Comparison of ENCODE assay signal across 8 mouse cellular contexts in genomic region chr11:74637971-74638790, GRCm38 (mm10). TPM values are rescaled to one million over a fixed set of nuclear protein-coding genes. Genes with fewer than 3 reads are reported as not detected.
DNase-seq lines count a peak whose midpoint lies in the region.

No protein-coding gene starts in this region.

- no peaks in the 10 kb centered on the region for H3K36me3 ChIP-seq in hindbrain, embryonic 10.5 days

- H3K9me3 ChIP-seq in hindbrain, embryonic 10.5 days, result no peaks in the 10 kb centered on the region

- peaks cover 23% of the 10 kb centered on the region for H3K4me1 ChIP-seq in hindbrain, embryonic 10.5 days (replicated peaks)

- H3K4me3 ChIP-seq in hindbrain, embryonic 10.5 days, result peak overlapping the region; percentile 71

- WGBS in hindbrain, embryonic 10.5 days, result under 1% methylated on average over 86 of the region's 86 CpGs

- peaks cover 51% of the 10 kb centered on the region for H3K27me3 ChIP-seq in hindbrain, embryonic 10.5 days (ENCODE audit: insufficient read depth, poor library complexity, severe bottlenecking)

- DNase-seq in R1 (ENCODE audit: low read depth, low spot score), result peak; percentile 66
- peak; percentile 85 for DNase-seq in cerebellum, adult 9-10 months
- DNase-seq in frontal cortex, adult 2 months (ENCODE audit: extremely low spot score in 1 of 2, low spot score in 1 of 2), result peak; percentile 43 to 73
- DNase-seq in hindbrain, embryonic 10.5 days (ENCODE audit: low spot score), result peak; percentile 81
- DNase-seq in layer of hippocampus, postnatal 25 days (ENCODE audit: extremely low spot score in 1 of 2, low spot score in 1 of 2), result peak; percentile 46 to 53
- DNase-seq in lung, postnatal 36 days, result peak; percentile 84
- DNase-seq in right cerebral cortex, adult 18-20 months, result peak; percentile 85
- DNase-seq in urinary bladder, postnatal 10 days (ENCODE audit: low spot score), result peak; percentile 36

- H3K27ac ChIP-seq in hindbrain, embryonic 10.5 days, result peak overlapping the region; percentile 86

RNA-seq across cellular contexts. Expression of gene Cluh, which starts 11.1 kb away (rescaled TPM):
- polyA plus RNA-seq in frontal cortex, adult 2 months (2012; rRNA removed), result 52.6 and 54.6 TPM in 2 replicates
- 24.7 and 26.4 TPM in 2 replicates for polyA plus RNA-seq in hindbrain, embryonic 10.5 days (2016; fragmentation: Nextera tagmentation; extraction: Ambion mirVana)
- total RNA-seq in layer of hippocampus, postnatal 25 days (2021), result 10 to 100 TPM; 68.2 to 77.3 TPM

RNA-seq across cellular contexts. Expression of gene Ccdc92b, which starts 18.8 kb away (rescaled TPM):
- 19.5 and 19.9 TPM in 2 replicates for polyA plus RNA-seq in frontal cortex, adult 2 months (2012; rRNA removed)
- polyA plus RNA-seq in hindbrain, embryonic 10.5 days (2016; fragmentation: Nextera tagmentation; extraction: Ambion mirVana), result 0.61 and 1.2 TPM in 2 replicates
- 10 to 100 TPM; 21.9 to 22.6 TPM for total RNA-seq in layer of hippocampus, postnatal 25 days (2021)

RNA-seq across cellular contexts. Expression of gene Rap1gap2, which starts 27.5 kb away (rescaled TPM):
- polyA plus RNA-seq in frontal cortex, adult 2 months (2012; rRNA removed), result 114 and 115 TPM in 2 replicates
- 1.5 and 1.6 TPM in 2 replicates for polyA plus RNA-seq in hindbrain, embryonic 10.5 days (2016; fragmentation: Nextera tagmentation; extraction: Ambion mirVana)
- 100 to 1,000 TPM; 139 to 144 TPM for total RNA-seq in layer of hippocampus, postnatal 25 days (2021)

Comparison
In these comparisons a context has a peak if more than half of its experiments do, and no peak if none do; other contexts are left out.
1. Peak in every context shown above with its lines: DNase-seq, H3K4me3 ChIP-seq and H3K27ac ChIP-seq.
2. RNA of gene Rap1gap2, which starts 27.5 kb away (polyA plus RNA-seq): 114 to 115 TPM in frontal cortex, adult 2 months; 1.5 to 1.6 TPM in hindbrain, embryonic 10.5 days; every median in the first group is over 10 times any median in the second.